Mouse (Mus musculus) hindbrain, embryonic 11.5 days (tissue): ENCODE results near the gene Ndufab1. TPM values are rescaled to one million over a fixed set of nuclear protein-coding genes. Genes with fewer than 3 reads are reported as not detected.
"Not testable (repeated sequence)": the region's sequence is repeated elsewhere in the genome, so short reads cannot be mapped to it uniquely, and the experiment has no call there.

Experiments used
- ATAC-seq: fragments of 200-750 bp; cut with Nextera tagmentation; 2 replicates; pipeline ENCODE4 v1.8.0; 2017; ENCODE audit warnings: mild to moderate bottlenecking, moderate TSS enrichment, moderate library complexity; ENCODE audit not compliant: low FRiP score
- DNase-seq: peaks from one replicate; pipeline ENCODE4 v3.0.0-alpha.2; 2015; ENCODE audit warnings: low spot score
- H3K27ac ChIP-seq: fragments of 300-500 bp; sonication (generic); 2 replicates; pipeline ENCODE4 v1.5.1; 2014; ENCODE audit warnings: mild to moderate bottlenecking, low read depth, low read length
- H3K27me3 ChIP-seq: fragments of 300-500 bp; sonication (generic); 2 replicates; pipeline ENCODE4 v1.6.1; 2014; ENCODE audit warnings: mild to moderate bottlenecking, low read length, moderate library complexity, mixed read lengths; ENCODE audit not compliant: control insufficient read depth, insufficient read depth
- H3K36me3 ChIP-seq: fragments of 300-500 bp; sonication (generic); 2 replicates; pipeline ENCODE4 v1.6.1; 2014; ENCODE audit warnings: mild to moderate bottlenecking, low read length, moderate library complexity, mixed read lengths; ENCODE audit not compliant: control insufficient read depth, insufficient read depth
- H3K4me1 ChIP-seq: fragments of 300-500 bp; sonication (generic); replicated peaks from 2 replicates; pipeline ENCODE4 v1.6.1; 2014; ENCODE audit warnings: low read length, mixed read lengths; ENCODE audit not compliant: control insufficient read depth, insufficient read depth
- H3K4me2 ChIP-seq: fragments of 300-500 bp; sonication (generic); replicated peaks from 2 replicates; pipeline ENCODE4 v1.6.1; 2014; ENCODE audit warnings: mild to moderate bottlenecking, low read depth, low read length
- H3K4me3 ChIP-seq: fragments of 300-500 bp; sonication (generic); 2 replicates; pipeline ENCODE4 v1.5.1; 2014; ENCODE audit warnings: low read depth, low read length
- H3K9ac ChIP-seq: fragments of 300-500 bp; sonication (generic); 2 replicates; pipeline ENCODE4 v1.6.1; 2014; ENCODE audit warnings: low read depth, low read length
- H3K9me3 ChIP-seq: fragments of 300-500 bp; sonication (generic); 2 replicates; pipeline ENCODE4 v1.6.1; 2016; ENCODE audit warnings: low read length; ENCODE audit not compliant: control insufficient read depth
- WGBS: fragments of 180-500 bp; shearing (Covaris S2); extraction: QIAGEN DNeasy Blood & Tissue Kit; methylation state at CpG from one replicate; pipeline ENCODE4 v1.1.7; 2014; 5-methylcytosine and 5-hydroxymethylcytosine counted together
- polyA plus RNA-seq: library from polyadenylated mRNA; unstranded; fragments of >200 nt; fragmentation: Nextera tagmentation; extraction: Ambion mirVana; gene quantifications from 2 replicates; pipeline ENCODE4 v1.2.1, GENCODE M21; 2014

Gene Ndufab1
- polyA plus RNA-seq, 1 experiment from 2014 or later, result 649 TPM

- ATAC-seq (no peak), DNase-seq (no peak)
- H3K27ac ChIP-seq, result no peak overlapping the region
- no peak overlapping the region for H3K9ac ChIP-seq
- H3K4me3 ChIP-seq, result no peak overlapping the region
- H3K9me3 ChIP-seq, result no peaks in the 10 kb centered on the region
- H3K27me3 ChIP-seq, result no peaks in the 10 kb centered on the region
- H3K36me3 ChIP-seq, result 0 out of 2 replicates have a peak, but pooled peaks cover 7% of the 10 kb centered on the region
- no peaks in the 10 kb centered on the region for H3K4me1 ChIP-seq
- no peak overlapping the region for H3K4me2 ChIP-seq
- WGBS, result 93% methylated on average over 11 of the region's 11 CpGs
Observed at GRCm38 (mm10) chr7:122126946-122127345, 25.3 kb upstream of the Ndufab1 start.

- DNase-seq, result peak; percentile 6
- H3K36me3 ChIP-seq, result 0 out of 2 replicates have a peak, but pooled peaks cover 7% of the 10 kb centered on the region
- no peaks in the 10 kb centered on the region for H3K4me1 ChIP-seq
Observed at GRCm38 (mm10) chr7:122125636-122126035, 23.9 kb upstream of the Ndufab1 start.

GRCm38 (mm10) chr7:122123518-122123917 is 21.8 kb upstream of the Ndufab1 start:
- no peak overlapping the region for H3K4me3 ChIP-seq
- DNase-seq, result no peak
- H3K27ac ChIP-seq, result no peak overlapping the region
- no peak overlapping the region for H3K9ac ChIP-seq
- H3K36me3 ChIP-seq, result 0 out of 2 replicates have a peak, but pooled peaks cover 7% of the 10 kb centered on the region
- no peaks in the 10 kb centered on the region for H3K4me1 ChIP-seq
- no peak for ATAC-seq
- H3K9me3 ChIP-seq, result no peaks in the 10 kb centered on the region
- H3K27me3 ChIP-seq, result no peaks in the 10 kb centered on the region
- WGBS, result 84% methylated on average over 4 of the region's 4 CpGs
- no peak overlapping the region for H3K4me2 ChIP-seq

More at GRCm38 (mm10) chr7:122125636-122126035, 23.9 kb upstream of the Ndufab1 start:
- no peaks in the 10 kb centered on the region for H3K9me3 ChIP-seq
- no peak overlapping the region for H3K4me3 ChIP-seq
- no peak overlapping the region for H3K9ac ChIP-seq
- H3K27me3 ChIP-seq, result no peaks in the 10 kb centered on the region
- H3K4me2 ChIP-seq, result no peak overlapping the region
- H3K27ac ChIP-seq, result no peak overlapping the region
- WGBS, result 73% methylated on average over 8 of the region's 8 CpGs
- no peak for ATAC-seq

GRCm38 (mm10) chr7:122108206-122108605 is 6.5 kb upstream of the Ndufab1 start:
- H3K4me3 ChIP-seq, result no peak overlapping the region
- H3K27ac ChIP-seq, result no peak overlapping the region
- ATAC-seq (no peak), DNase-seq (no peak)
- H3K9me3 ChIP-seq, result no peaks in the 10 kb centered on the region
- no peaks in the 10 kb centered on the region for H3K4me1 ChIP-seq
- no peaks in the 10 kb centered on the region for H3K36me3 ChIP-seq
- no peak overlapping the region for H3K9ac ChIP-seq
- no peak overlapping the region for H3K4me2 ChIP-seq
- WGBS, result 95% methylated on average over 6 of the region's 6 CpGs
- no peaks in the 10 kb centered on the region for H3K27me3 ChIP-seq

- not testable (repeated sequence) for H3K27me3 ChIP-seq, H3K4me1 ChIP-seq, H3K36me3 ChIP-seq, H3K9me3 ChIP-seq, H3K27ac ChIP-seq
- H3K4me3 ChIP-seq, result peak overlapping the region; percentile 78
- ATAC-seq (peak; percentile 86), DNase-seq (peak; percentile 66)
- peak overlapping the region; percentile 53 for H3K4me2 ChIP-seq
- 8% methylated on average over 25 of the region's 28 CpGs for WGBS
- H3K9ac ChIP-seq, result peak overlapping the region; percentile 84
Observed at GRCm38 (mm10) chr7:122101014-122101746, 506 bp downstream of the Ndufab1 start.

GRCm38 (mm10) chr7:122099222-122099621 is 2.5 kb downstream of the Ndufab1 start:
- no peak overlapping the region for H3K4me3 ChIP-seq
- WGBS, result 80% methylated on average over 4 of the region's 4 CpGs

GRCm38 (mm10) chr7:122098009-122098408 is 3.7 kb downstream of the Ndufab1 start:
- DNase-seq (no peak), ATAC-seq (no peak)
- Histone ChIP-seq H3K9ac (no peak overlapping the region), H3K9me3 (no peaks in the 10 kb centered on the region), H3K27me3 (no peaks in the 10 kb centered on the region), H3K36me3 (peaks cover 14% of the 10 kb centered on the region), H3K4me3 (no peak overlapping the region), H3K4me1 (peaks cover 5% of the 10 kb centered on the region), H3K4me2 (no peak overlapping the region), H3K27ac (no peak overlapping the region)
- WGBS, result 94% methylated on average over 3 of the region's 3 CpGs

More at GRCm38 (mm10) chr7:122099222-122099621, 2.5 kb downstream of the Ndufab1 start:
- Histone ChIP-seq H3K9ac (no peak overlapping the region), H3K9me3 (no peaks in the 10 kb centered on the region), H3K4me1 (peaks cover 5% of the 10 kb centered on the region), H3K4me2 (no peak overlapping the region), H3K27me3 (no peaks in the 10 kb centered on the region), H3K27ac (no peak overlapping the region), H3K36me3 (peaks cover 14% of the 10 kb centered on the region)
- DNase-seq (peak; percentile 55), ATAC-seq (no peak)

GRCm38 (mm10) chr7:122094564-122095330 is 6.9 kb downstream of the Ndufab1 start:
- WGBS, result 98% methylated on average over 2 of the region's 2 CpGs
- Histone ChIP-seq H3K36me3 (peaks cover 14% of the 10 kb centered on the region), H3K4me2 (no peak overlapping the region), H3K9ac (no peak overlapping the region), H3K9me3 (no peaks in the 10 kb centered on the region), H3K4me3 (no peak overlapping the region), H3K27ac (no peak overlapping the region), H3K27me3 (no peaks in the 10 kb centered on the region), H3K4me1 (no peaks in the 10 kb centered on the region)
- DNase-seq, result no peak
- ATAC-seq, result no peak
